Mouse (Mus musculus) myocyte (in vitro differentiated cells): Measurements from ENCODE around the gene Stil.

ENCODE experiments used
- E2F4 ChIP-seq: IDR thresholded peaks from one replicate; pipeline ENCODE4 v1.6.1; 2011; ENCODE audit warnings: mild to moderate bottlenecking, control low read depth, moderate library complexity; ENCODE audit not compliant: insufficient read depth
- POLR2A ChIP-seq: IDR thresholded peaks from one replicate; pipeline ENCODE4 v1.6.1; 2011; ENCODE audit warnings: low read depth, mild to moderate bottlenecking, control low read depth, moderate library complexity; ENCODE audit not compliant: insufficient read length

GRCm38 (mm10) chr4:115047750-115048149 is 47.8 kb downstream of the Stil start:
- TF ChIP-seq POLR2A (no peak), E2F4 (no peak)
